Mouse (Mus musculus): ENCODE measurements around the gene Cmtr1.

DNA sequence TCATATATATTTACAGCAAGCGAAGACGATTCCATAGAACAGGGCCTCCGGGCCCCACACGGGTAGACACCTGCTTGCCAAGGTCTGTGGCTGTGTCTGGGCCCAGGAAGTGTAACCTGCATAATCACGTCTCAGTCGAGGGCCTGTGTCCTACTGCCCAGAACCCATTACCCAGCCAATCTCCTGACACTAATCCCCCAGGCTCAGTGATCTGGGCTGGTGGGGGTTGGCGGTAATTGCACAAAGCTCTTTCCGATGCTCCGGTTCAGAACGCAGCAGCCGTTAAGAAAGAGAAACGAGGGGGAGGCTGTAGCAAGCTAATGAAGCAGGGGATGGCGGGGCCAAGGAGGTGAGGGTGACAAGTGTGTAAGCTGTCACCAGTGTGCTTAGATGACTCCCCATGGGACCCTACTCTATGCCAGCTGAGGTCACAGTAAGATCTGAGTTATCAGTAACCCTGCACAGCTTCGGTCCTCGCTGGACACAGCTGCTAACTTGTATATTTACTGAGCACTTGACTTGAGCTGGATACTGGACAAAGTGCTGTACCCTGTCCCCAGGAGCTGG, 76.1 kb downstream of the Cmtr1 start:
- TF ChIP-seq CTCF (conservative IDR thresholded peaks at IDR 0.05; ENCODE audit: insufficient read depth, insufficient read length, low read depth, low read length) (no peak), POLR2A (IDR thresholded peaks at IDR 0.05; ENCODE audit: low read depth, low read length) (no peak)

Measured in kidney, adult 2 months (tissue).